Mouse (Mus musculus) lung, postnatal 0 days (tissue): Measurements from ENCODE around the gene Nckipsd.

ENCODE experiments used
- CTCF ChIP-seq: IDR thresholded peaks from 2 replicates; pipeline ENCODE4 v1.5.1; 2016; ENCODE audit warnings: antibody characterized with exemption, mild to moderate bottlenecking
- EP300 ChIP-seq: IDR thresholded peaks from 2 replicates; pipeline ENCODE4 v1.6.1; 2016; ENCODE audit warnings: antibody characterized with exemption, mild to moderate bottlenecking, control low read depth

DNA sequence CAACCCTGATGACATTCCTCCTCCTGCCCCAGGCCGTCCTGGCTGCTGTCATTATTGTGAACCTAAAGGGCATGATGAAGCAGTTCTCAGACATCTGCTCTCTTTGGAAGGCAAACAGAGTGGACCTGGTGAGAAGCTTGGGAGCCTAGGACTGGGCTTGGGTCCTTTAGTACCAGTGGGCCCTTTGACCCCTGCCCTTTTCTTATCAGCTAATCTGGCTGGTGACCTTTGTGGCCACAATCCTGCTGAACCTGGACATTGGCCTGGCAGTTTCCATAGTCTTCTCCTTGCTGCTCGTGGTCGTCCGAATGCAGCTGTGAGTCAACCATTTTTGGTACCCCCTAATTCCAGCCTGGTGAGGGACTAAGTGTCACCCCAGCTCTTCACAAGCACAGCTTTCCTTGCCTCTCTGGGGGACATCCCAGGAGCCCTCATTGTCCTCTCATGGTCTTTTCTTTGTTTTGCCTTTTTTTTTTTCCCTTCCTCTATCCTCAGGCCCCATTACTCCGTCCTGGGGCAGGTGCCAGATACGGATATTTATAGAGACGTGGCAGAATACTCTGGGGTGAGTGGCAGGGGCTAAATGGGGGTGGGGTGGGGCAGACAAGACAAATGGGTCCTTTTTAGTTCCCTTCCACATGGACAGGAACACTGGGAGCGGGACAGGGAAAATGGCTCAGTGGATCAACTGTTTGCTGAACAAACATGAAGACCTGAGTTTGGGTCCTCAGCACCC, 50.8 kb downstream of the Nckipsd start:
- TF ChIP-seq CTCF (no peak), EP300 (no peak)
